Mouse (Mus musculus): ENCODE results near the gene Map3k13.

DNA sequence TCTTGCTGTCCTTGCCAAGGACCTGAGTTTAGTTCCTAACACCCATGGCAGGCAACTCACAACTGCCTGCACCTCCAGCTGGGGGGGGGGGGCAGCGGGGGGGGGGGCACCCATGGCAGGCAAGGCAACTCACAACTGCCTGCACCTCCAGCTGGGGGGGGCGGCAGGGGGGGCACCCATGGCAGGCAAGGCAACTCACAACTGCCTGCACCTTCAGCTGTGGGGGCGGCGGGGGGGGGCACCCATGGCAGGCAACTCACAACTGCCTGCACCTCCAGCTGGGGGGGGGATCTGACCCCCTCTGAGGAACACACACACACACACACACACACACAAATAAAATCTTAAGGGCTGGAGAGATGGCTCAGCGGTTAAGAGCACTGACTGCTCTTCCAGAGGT, 175.7 kb downstream of the Map3k13 start:
- TF ChIP-seq CTCF (IDR thresholded peaks at IDR 0.05; ENCODE audit: borderline replicate concordance, control insufficient read depth, extremely low read depth, insufficient read depth, low read length, poor library complexity) (no peak), POLR2A (IDR thresholded peaks at IDR 0.05; ENCODE audit: control insufficient read depth, extremely low read depth, insufficient read depth, low read length, poor library complexity) (no peak)
